Mouse (Mus musculus) kidney, adult 2 months (tissue): ENCODE measurements at regions not wholly inside any gene's neighbourhood (a gene's known extent, or its start where the extent isn't known, plus 50 kb on each side); places are given as distances from the start of the nearest gene placed in this dataset.

Experiments
- CTCF ChIP-seq: fragments of 200-500 bp; conservative IDR thresholded peaks from 2 replicates; pipeline ENCODE4 v1.5.1; 2011; ENCODE audit warnings: low read depth, mild to moderate bottlenecking, control low read depth, low read length, moderate library complexity, mixed read lengths; ENCODE audit not compliant: insufficient read depth, insufficient read length
- POLR2A ChIP-seq: fragments of 200-500 bp; IDR thresholded peaks from one replicate; pipeline ENCODE4 v1.6.1; 2011; ENCODE audit warnings: low read depth, low read length, control low read depth

DNA sequence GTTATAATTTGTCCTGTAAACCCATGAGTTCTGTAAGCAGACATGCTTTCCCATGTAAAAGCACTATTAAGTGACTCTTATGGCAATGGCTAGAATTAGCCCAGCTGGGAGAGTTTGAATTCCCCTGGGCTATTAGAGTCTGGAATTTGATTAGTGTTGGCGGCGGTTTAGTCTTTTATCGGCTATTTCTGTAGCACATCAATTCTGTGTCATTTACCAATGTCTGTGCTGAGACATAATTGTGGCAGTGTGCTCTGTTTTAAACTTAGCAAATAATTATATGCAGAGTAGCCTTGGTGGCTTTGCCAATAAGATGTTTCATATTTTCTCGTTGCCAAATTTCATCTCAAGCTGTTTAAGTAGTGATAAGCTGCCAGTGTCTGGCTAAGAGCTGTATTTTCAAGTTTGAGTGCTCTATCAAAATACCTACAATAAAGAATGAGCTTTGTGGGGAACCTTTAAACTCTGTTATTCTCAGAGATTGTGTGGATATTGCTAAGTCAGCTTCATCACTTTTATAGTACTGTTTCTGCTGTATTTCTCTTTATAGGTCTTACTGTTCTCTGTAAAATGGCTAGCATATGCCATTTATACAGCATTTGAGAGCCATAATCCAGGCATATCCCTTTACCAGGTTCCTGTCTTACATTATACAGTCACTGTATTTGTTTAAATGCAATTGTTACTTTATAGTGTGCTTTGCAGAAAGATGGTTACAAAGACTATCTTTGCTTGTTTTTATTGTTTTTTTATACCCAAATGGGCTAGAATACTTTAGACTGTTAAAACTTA lies 466.7 kb downstream of the Plod2 start:
- TF ChIP-seq CTCF = no peak
- no peak for TF ChIP-seq POLR2A
